Mouse (Mus musculus) hindbrain, embryonic 16.5 days (tissue): Measurements from ENCODE around the gene Mybl2. TPM values are rescaled to one million over a fixed set of nuclear protein-coding genes. Genes with fewer than 3 reads are reported as not detected.

Experiments used
- ATAC-seq: fragments of 200-750 bp; cut with Nextera tagmentation; 2 replicates; pipeline ENCODE4 v1.8.0; 2017; ENCODE audit warnings: moderate TSS enrichment, moderate library complexity
- H3K27ac ChIP-seq: fragments of 300-500 bp; sonication (generic); 2 replicates; pipeline ENCODE4 v1.5.1; 2014; ENCODE audit warnings: low read depth, mild to moderate bottlenecking, control low read depth, low read length, moderate library complexity
- H3K27me3 ChIP-seq: fragments of 300-500 bp; sonication (generic); replicated peaks from 2 replicates; pipeline ENCODE4 v1.6.1; 2014; ENCODE audit warnings: low read length; ENCODE audit not compliant: control insufficient read depth, insufficient read depth
- H3K36me3 ChIP-seq: fragments of 300-500 bp; sonication (generic); 2 replicates; pipeline ENCODE4 v1.6.1; 2014; ENCODE audit warnings: mild to moderate bottlenecking, low read length, moderate library complexity, mixed read lengths; ENCODE audit not compliant: control insufficient read depth, insufficient read depth
- H3K4me1 ChIP-seq: fragments of 300-500 bp; sonication (generic); 2 replicates; pipeline ENCODE4 v1.6.1; 2014; ENCODE audit warnings: low read depth, low read length; ENCODE audit not compliant: control insufficient read depth, insufficient read depth
- H3K4me2 ChIP-seq: fragments of 300-500 bp; sonication (generic); 2 replicates; pipeline ENCODE4 v1.6.1; 2014; ENCODE audit warnings: mild to moderate bottlenecking, low read length, control low read depth, moderate library complexity
- H3K4me3 ChIP-seq: fragments of 300-500 bp; sonication (generic); 2 replicates; pipeline ENCODE4 v1.5.1; 2014; ENCODE audit warnings: mild to moderate bottlenecking, low read length, control low read depth, moderate library complexity
- H3K9ac ChIP-seq: fragments of 300-500 bp; sonication (generic); 2 replicates; pipeline ENCODE4 v1.6.1; 2014; ENCODE audit warnings: low read depth, mild to moderate bottlenecking, control low read depth, low read length, moderate library complexity
- H3K9me3 ChIP-seq: fragments of 300-500 bp; sonication (generic); 2 replicates; pipeline ENCODE4 v1.6.1; 2014; ENCODE audit warnings: mild to moderate bottlenecking, low read length, moderate library complexity; ENCODE audit not compliant: control insufficient read depth
- WGBS: fragments of 180-500 bp; shearing (Covaris S2); extraction: QIAGEN DNeasy Blood & Tissue Kit; methylation state at CpG from one replicate; pipeline ENCODE4 v1.1.7; 2014; 5-methylcytosine and 5-hydroxymethylcytosine counted together
- polyA plus RNA-seq: library from polyadenylated mRNA; unstranded; fragments of >200 nt; fragmentation: Nextera tagmentation; extraction: Ambion mirVana; gene quantifications from 2 replicates; pipeline ENCODE4 v1.2.1, GENCODE M21; 2015

Gene Mybl2
- polyA plus RNA-seq, 1 experiment from 2014 or later: 3.8 TPM

DNA sequence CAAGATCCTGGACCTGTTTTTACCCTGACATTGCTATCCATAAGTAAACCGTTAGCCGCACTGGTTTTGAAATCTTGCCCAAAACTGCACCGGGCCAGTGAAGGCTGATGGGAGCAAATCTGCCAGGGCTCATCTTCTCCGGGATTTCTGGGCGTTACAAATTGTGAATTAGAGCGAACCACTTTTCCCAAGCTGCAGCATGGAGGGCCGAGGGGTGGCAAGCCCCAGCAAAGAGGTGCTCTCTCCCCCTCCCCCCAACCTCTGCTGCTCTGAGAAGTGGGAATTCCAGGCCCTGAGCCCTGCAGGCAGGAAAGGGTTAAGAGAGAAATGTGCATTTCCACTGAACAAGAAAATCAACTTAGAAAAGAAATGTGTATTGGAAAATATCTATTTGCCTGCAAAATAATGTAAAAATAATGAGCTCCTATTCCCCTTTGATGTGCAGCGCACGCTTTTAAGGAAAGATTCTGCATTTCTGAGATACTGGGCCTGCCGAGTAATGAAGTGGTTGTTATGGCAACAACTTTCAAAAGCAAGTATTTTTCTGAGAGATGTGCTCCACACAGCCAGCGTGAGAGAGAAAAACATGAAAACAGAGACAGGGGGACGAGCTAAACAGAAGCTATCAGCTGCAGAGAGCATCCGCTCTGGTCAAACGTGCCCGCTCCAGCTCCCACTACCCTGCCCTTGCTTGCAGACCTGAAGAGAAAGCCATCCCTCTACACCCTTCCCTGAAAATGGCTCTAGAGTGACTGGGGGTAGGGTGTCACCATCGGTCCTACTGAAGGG lies 57.1 kb downstream of the Mybl2 start:
- Histone ChIP-seq H3K4me2 (peak overlapping the region; percentile 6; the same call in 1 of the 2 replicates), H3K36me3 (no peaks in the 10 kb centered on the region), H3K27me3 (no peaks in the 10 kb centered on the region), H3K4me1 (peaks cover 15% of the 10 kb centered on the region), H3K9ac (no peak overlapping the region), H3K4me3 (no peak overlapping the region), H3K9me3 (no peaks in the 10 kb centered on the region), H3K27ac (peak overlapping the region; percentile 81)
- peak; percentile 70 for ATAC-seq
- 15% methylated on average over 16 of the region's 16 CpGs for WGBS

DNA sequence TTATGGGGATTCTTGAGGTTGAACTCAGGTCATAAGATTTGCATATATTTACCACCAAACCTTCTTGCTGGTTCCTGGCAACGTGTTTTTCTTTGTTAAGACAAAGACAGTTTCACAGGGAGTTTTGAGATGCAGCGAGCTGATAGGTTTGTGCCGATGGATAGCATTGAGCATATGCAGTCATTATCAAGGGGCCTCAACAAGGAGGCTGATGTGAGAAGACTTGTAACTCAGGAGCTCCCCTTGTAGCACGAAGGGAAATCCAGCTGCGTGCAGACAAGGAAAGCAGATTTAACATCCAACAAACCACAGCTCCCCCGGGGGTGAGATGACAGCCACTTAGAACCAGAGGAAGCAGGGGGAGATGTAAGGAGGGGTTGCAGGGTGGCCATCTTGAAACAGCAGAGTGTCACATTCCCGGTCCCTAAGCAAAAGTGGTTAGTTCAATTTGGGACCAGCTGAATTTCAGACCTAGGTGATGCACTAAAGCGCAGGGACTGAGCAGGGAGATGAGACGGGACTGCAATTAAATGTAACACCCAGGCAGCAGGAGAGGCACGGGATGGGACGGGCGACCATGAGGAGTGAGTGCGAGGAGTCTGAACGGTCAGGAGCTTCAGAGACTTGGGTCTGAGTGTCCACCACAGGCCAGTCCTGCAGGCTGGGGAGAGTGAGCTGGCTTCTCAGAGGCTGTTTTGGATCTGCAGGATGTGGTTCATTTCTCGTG lies 66.3 kb downstream of the Mybl2 start:
- Histone ChIP-seq H3K27me3 (no peaks in the 10 kb centered on the region; the same call in none of the 2 replicates), H3K4me3 (no peak overlapping the region), H3K36me3 (no peaks in the 10 kb centered on the region), H3K4me1 (peaks cover 4% of the 10 kb centered on the region; the same call in 1 of the 2 replicates), H3K9me3 (no peaks in the 10 kb centered on the region), H3K27ac (no peak overlapping the region), H3K9ac (no peak overlapping the region), H3K4me2 (no peak overlapping the region)
- no peak for ATAC-seq
- WGBS: 60% methylated on average over 15 of the region's 15 CpGs

DNA sequence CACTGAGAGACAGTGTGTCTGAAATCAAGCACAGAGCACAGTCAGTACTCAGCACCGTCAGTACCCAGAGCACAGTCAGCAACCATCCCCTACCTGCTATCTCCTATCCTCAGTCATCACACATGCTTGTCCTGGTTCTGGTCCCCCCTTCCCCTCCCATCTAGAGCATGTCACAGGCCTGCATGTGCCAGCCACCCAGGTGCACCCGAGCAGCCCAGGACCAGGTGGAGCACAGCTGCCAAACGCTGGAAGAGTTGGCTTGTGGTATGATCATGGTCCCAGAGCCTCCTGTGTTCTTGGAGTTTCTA lies 66.8 kb downstream of the Mybl2 start:
- no peak overlapping the region for H3K4me3 ChIP-seq

DNA sequence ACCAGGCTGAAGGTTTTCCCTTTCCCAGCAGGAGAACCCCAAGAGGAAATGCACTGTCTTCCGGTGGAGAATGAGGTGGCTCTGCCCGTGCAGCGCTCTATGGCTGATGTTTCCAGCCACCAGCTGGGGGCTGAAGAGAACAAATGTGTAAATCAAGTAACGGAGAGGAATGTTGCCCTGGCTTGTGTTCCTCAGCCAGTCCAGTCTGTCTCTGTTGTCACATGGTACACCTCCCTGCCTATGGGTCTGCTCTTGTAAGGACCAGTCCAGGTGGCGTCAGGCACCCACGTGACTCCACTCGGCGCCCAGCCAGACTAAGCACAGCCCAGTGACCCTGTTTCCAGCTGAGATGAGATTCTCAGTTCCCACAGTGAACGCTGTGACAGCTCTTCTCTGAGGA lies 67.8 kb downstream of the Mybl2 start:
- H3K9ac ChIP-seq: no peak overlapping the region
- peaks cover 4% of the 10 kb centered on the region; the same call in 1 of the 2 replicates for H3K4me1 ChIP-seq
- no peaks in the 10 kb centered on the region for H3K36me3 ChIP-seq
- 15% methylated on average over 9 of the region's 9 CpGs for WGBS
- peak; percentile 94 for ATAC-seq
- H3K27ac ChIP-seq: no peak overlapping the region
- H3K27me3 ChIP-seq: no peaks in the 10 kb centered on the region; the same call in none of the 2 replicates
- 0 out of 2 replicates have a peak overlapping the region, but pooled peaks have one; percentile 4 for H3K4me3 ChIP-seq
- peak overlapping the region; percentile 29 for H3K4me2 ChIP-seq
- peaks cover under 1% of the 10 kb centered on the region; the same call in 1 of the 2 replicates for H3K9me3 ChIP-seq

More for the DNA sequence above, 66.8 kb downstream of the Mybl2 start:
- Histone ChIP-seq H3K4me2 (no peak overlapping the region), H3K27ac (no peak overlapping the region), H3K27me3 (no peaks in the 10 kb centered on the region; the same call in none of the 2 replicates), H3K36me3 (no peaks in the 10 kb centered on the region), H3K9ac (no peak overlapping the region), H3K9me3 (no peaks in the 10 kb centered on the region), H3K4me1 (peaks cover 4% of the 10 kb centered on the region; the same call in 1 of the 2 replicates)
- ATAC-seq: no peak
- 84% methylated on average over 3 of the region's 3 CpGs for WGBS

DNA sequence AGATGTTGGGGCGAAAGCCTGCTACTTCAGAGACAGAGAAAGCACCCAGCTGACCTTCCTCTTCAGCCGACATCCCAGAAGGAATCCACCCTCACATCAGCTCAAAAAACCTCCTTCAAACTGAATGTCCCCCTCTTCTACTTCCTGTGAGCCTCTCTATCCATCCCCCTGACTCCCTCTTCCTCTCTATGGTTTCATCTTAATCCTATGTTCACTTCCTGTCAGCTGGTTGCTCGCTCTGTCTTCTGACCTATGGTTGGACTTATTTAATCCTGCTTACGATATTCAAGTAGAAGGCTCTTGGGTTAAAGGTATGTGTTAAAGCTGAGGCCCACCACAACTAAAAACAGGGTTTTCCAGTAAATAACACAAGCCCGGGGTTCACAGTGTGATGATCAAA lies 69.0 kb downstream of the Mybl2 start:
- no peak overlapping the region for H3K4me3 ChIP-seq
- 86% methylated on average over 5 of the region's 5 CpGs for WGBS
- H3K9ac ChIP-seq: no peak overlapping the region
- no peaks in the 10 kb centered on the region for H3K36me3 ChIP-seq
- H3K4me2 ChIP-seq: no peak overlapping the region
- no peak for ATAC-seq
- H3K4me1 ChIP-seq: peaks cover 4% of the 10 kb centered on the region; the same call in 1 of the 2 replicates
- H3K27me3 ChIP-seq: no peaks in the 10 kb centered on the region; the same call in none of the 2 replicates
- H3K9me3 ChIP-seq: peaks cover 4% of the 10 kb centered on the region; the same call in 1 of the 2 replicates
- no peak overlapping the region for H3K27ac ChIP-seq

DNA sequence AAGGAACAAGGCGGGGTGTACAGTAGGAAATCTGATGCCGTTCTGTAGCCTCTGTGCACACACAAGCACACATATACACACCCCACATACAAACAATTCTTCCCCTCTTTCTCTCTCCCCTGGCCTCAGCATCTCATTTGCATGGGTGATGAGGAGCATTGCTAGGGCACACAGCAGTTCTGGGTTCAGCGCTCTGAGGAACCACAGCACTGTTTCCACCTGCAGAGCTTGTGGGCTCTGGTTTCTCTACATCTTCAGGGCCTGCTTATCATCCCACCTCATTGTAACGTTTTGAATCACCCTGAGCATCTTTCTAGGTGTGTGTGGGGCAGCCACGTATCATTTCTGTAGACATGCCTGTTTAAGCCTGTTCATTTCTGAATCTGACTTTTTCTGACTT lies 76.3 kb downstream of the Mybl2 start:
- ATAC-seq: no peak
- Histone ChIP-seq H3K9me3 (peaks cover 4% of the 10 kb centered on the region; the same call in 1 of the 2 replicates), H3K36me3 (no peaks in the 10 kb centered on the region), H3K4me3 (no peak overlapping the region), H3K27me3 (no peaks in the 10 kb centered on the region), H3K4me2 (no peak overlapping the region), H3K9ac (no peak overlapping the region), H3K4me1 (no peaks in the 10 kb centered on the region), H3K27ac (no peak overlapping the region)
- WGBS: 75% methylated on average over 5 of the region's 5 CpGs

DNA sequence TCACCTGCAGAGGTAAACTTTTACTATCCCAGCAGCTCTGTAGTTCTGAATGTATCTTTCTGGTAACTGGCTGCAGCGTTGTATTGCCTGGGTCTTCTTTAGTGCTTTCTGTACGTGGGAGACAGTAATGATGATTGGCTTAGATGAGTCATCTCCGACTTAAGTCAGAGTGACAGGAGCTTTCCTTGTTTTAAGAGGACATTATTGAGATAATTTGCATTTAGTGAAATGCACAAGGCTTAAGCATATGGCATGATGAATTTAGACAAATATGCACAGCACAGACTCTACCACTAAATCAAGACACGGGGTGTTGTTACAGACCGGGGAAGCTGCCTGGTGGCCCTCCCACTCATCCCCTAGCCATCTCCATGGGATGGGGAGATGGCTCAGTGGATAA lies 77.8 kb downstream of the Mybl2 start:
- H3K4me2 ChIP-seq: no peak overlapping the region
- H3K27me3 ChIP-seq: no peaks in the 10 kb centered on the region
- H3K4me3 ChIP-seq: no peak overlapping the region
- no peak for ATAC-seq
- peaks cover 3% of the 10 kb centered on the region; the same call in 1 of the 2 replicates for H3K9me3 ChIP-seq
- no peaks in the 10 kb centered on the region for H3K4me1 ChIP-seq
- WGBS: 85% methylated on average over 5 of the region's 5 CpGs
- no peak overlapping the region for H3K9ac ChIP-seq
- no peak overlapping the region for H3K27ac ChIP-seq
- H3K36me3 ChIP-seq: no peaks in the 10 kb centered on the region
